Mouse (Mus musculus): ENCODE data around the gene Pagr1b. TPM values are rescaled to one million over a fixed set of nuclear protein-coding genes. Genes with fewer than 3 reads are reported as not detected.

Gene Pagr1b
- polyA plus RNA-seq, 1 experiment from 2014 or later: not detected

- no peaks in the 10 kb centered on the region for H3K9me3 ChIP-seq (ENCODE audit: control insufficient read depth, low read length)
- peak overlapping the region; percentile 98 for H3K4me3 ChIP-seq (ENCODE audit: low read depth, low read length)
- peak overlapping the region; percentile 100 for H3K9ac ChIP-seq (ENCODE audit: low read depth, low read length)
- H3K4me1 ChIP-seq (replicated peaks; ENCODE audit: control insufficient read depth, insufficient read depth, low read length): peaks cover 17% of the 10 kb centered on the region
- ATAC-seq (ENCODE audit: low FRiP score): peak; percentile 11; the same call in 1 of the 2 replicates
- no CpG with 5 or more reads among the region's 48 CpGs for WGBS
- peak; percentile 88 for DNase-seq (ENCODE audit: low spot score)
- H3K27me3 ChIP-seq (ENCODE audit: control insufficient read depth, insufficient read depth, low read length): no peaks in the 10 kb centered on the region
- peaks cover 8% of the 10 kb centered on the region; the same call in 1 of the 2 replicates for H3K36me3 ChIP-seq (ENCODE audit: control insufficient read depth, insufficient read depth, low read length)
- H3K4me2 ChIP-seq (replicated peaks; ENCODE audit: low read depth, low read length): peak overlapping the region; percentile 96; the same call in 1 of the 2 replicates
- peak overlapping the region; percentile 99 for H3K27ac ChIP-seq (ENCODE audit: low read depth, low read length)
These were observed 10.3 kb upstream of the Pagr1b start for GRCm38 (mm10) chr7:127026616-127026983.

GRCm38 (mm10) chr7:127026161-127026600, 9.9 kb upstream of the Pagr1b start:
- DNase-seq (ENCODE audit: low spot score) (no peak), ATAC-seq (ENCODE audit: low FRiP score) (peak; percentile 5; the same call in 1 of the 2 replicates)
- Histone ChIP-seq H3K36me3 (ENCODE audit: control insufficient read depth, insufficient read depth, low read length) (peaks cover 5% of the 10 kb centered on the region; the same call in 1 of the 2 replicates), H3K27ac (ENCODE audit: low read depth, low read length) (peak overlapping the region; percentile 99), H3K4me3 (ENCODE audit: low read depth, low read length) (peak overlapping the region; percentile 98), H3K4me1 (replicated peaks; ENCODE audit: control insufficient read depth, insufficient read depth, low read length) (peaks cover 17% of the 10 kb centered on the region), H3K9me3 (ENCODE audit: control insufficient read depth, low read length) (no peaks in the 10 kb centered on the region), H3K9ac (ENCODE audit: low read depth, low read length) (peak overlapping the region; percentile 100), H3K4me2 (replicated peaks; ENCODE audit: low read depth, low read length) (peak overlapping the region; percentile 96), H3K27me3 (ENCODE audit: control insufficient read depth, insufficient read depth, low read length) (no peaks in the 10 kb centered on the region)
- WGBS: 0% methylated on average over 7 of the region's 48 CpGs

GRCm38 (mm10) chr7:127025556-127026160, 9.4 kb upstream of the Pagr1b start:
- Histone ChIP-seq H3K4me1 (replicated peaks; ENCODE audit: control insufficient read depth, insufficient read depth, low read length) (peaks cover 17% of the 10 kb centered on the region), H3K4me3 (ENCODE audit: low read depth, low read length) (peak overlapping the region; percentile 98), H3K9me3 (ENCODE audit: control insufficient read depth, low read length) (no peaks in the 10 kb centered on the region), H3K36me3 (ENCODE audit: control insufficient read depth, insufficient read depth, low read length) (peaks cover 4% of the 10 kb centered on the region; the same call in 1 of the 2 replicates), H3K27ac (ENCODE audit: low read depth, low read length) (peak overlapping the region; percentile 99), H3K4me2 (replicated peaks; ENCODE audit: low read depth, low read length) (peak overlapping the region; percentile 96), H3K9ac (ENCODE audit: low read depth, low read length) (peak overlapping the region; percentile 100), H3K27me3 (ENCODE audit: control insufficient read depth, insufficient read depth, low read length) (no peaks in the 10 kb centered on the region)
- DNase-seq (ENCODE audit: low spot score) (peak; percentile 76), ATAC-seq (ENCODE audit: low FRiP score) (no peak)
- WGBS: under 1% methylated on average over 49 of the region's 65 CpGs

GRCm38 (mm10) chr7:127024755-127025555, 8.7 kb upstream of the Pagr1b start:
- Histone ChIP-seq H3K27ac (ENCODE audit: low read depth, low read length) (peak overlapping the region; percentile 99), H3K9ac (ENCODE audit: low read depth, low read length) (peak overlapping the region; percentile 100), H3K4me2 (replicated peaks; ENCODE audit: low read depth, low read length) (peak overlapping the region; percentile 96), H3K9me3 (ENCODE audit: control insufficient read depth, low read length) (no peaks in the 10 kb centered on the region), H3K4me3 (ENCODE audit: low read depth, low read length) (peak overlapping the region; percentile 98), H3K4me1 (replicated peaks; ENCODE audit: control insufficient read depth, insufficient read depth, low read length) (peaks cover 20% of the 10 kb centered on the region), H3K36me3 (ENCODE audit: control insufficient read depth, insufficient read depth, low read length) (peaks cover 4% of the 10 kb centered on the region; the same call in 1 of the 2 replicates), H3K27me3 (ENCODE audit: control insufficient read depth, insufficient read depth, low read length) (no peaks in the 10 kb centered on the region)
- peak; percentile 80 for DNase-seq (ENCODE audit: low spot score)
- 2% methylated on average over 30 of the region's 30 CpGs for WGBS
- peak; percentile 15 for ATAC-seq (ENCODE audit: low FRiP score)

- Histone ChIP-seq H3K27me3 (ENCODE audit: control insufficient read depth, insufficient read depth, low read length) (no peaks in the 10 kb centered on the region), H3K9ac (ENCODE audit: low read depth, low read length) (peak overlapping the region; percentile 100), H3K4me2 (replicated peaks; ENCODE audit: low read depth, low read length) (peak overlapping the region; percentile 96), H3K27ac (ENCODE audit: low read depth, low read length) (peak overlapping the region; percentile 33), H3K36me3 (ENCODE audit: control insufficient read depth, insufficient read depth, low read length) (peaks cover 4% of the 10 kb centered on the region; the same call in 1 of the 2 replicates), H3K9me3 (ENCODE audit: control insufficient read depth, low read length) (no peaks in the 10 kb centered on the region), H3K4me3 (ENCODE audit: low read depth, low read length) (peak overlapping the region; percentile 98), H3K4me1 (replicated peaks; ENCODE audit: control insufficient read depth, insufficient read depth, low read length) (peaks cover 22% of the 10 kb centered on the region)
- ATAC-seq (ENCODE audit: low FRiP score) (no peak), DNase-seq (ENCODE audit: low spot score) (no peak)
- WGBS: 35% methylated on average over 19 of the region's 19 CpGs
These were observed 7.8 kb upstream of the Pagr1b start for GRCm38 (mm10) chr7:127023896-127024690.

GRCm38 (mm10) chr7:127023272-127023691, 7.0 kb upstream of the Pagr1b start:
- peak overlapping the region; percentile 98 for H3K4me3 ChIP-seq (ENCODE audit: low read depth, low read length)
- peak overlapping the region; percentile 33; the same call in 1 of the 2 replicates for H3K27ac ChIP-seq (ENCODE audit: low read depth, low read length)
- DNase-seq (ENCODE audit: low spot score) (no peak), ATAC-seq (ENCODE audit: low FRiP score) (no peak)
- H3K4me2 ChIP-seq (replicated peaks; ENCODE audit: low read depth, low read length): peak overlapping the region; percentile 96
- peaks cover 25% of the 10 kb centered on the region for H3K4me1 ChIP-seq (replicated peaks; ENCODE audit: control insufficient read depth, insufficient read depth, low read length)
- H3K27me3 ChIP-seq (ENCODE audit: control insufficient read depth, insufficient read depth, low read length): no peaks in the 10 kb centered on the region
- peaks cover 4% of the 10 kb centered on the region; the same call in 1 of the 2 replicates for H3K36me3 ChIP-seq (ENCODE audit: control insufficient read depth, insufficient read depth, low read length)
- H3K9me3 ChIP-seq (ENCODE audit: control insufficient read depth, low read length): no peaks in the 10 kb centered on the region
- peak overlapping the region; percentile 100 for H3K9ac ChIP-seq (ENCODE audit: low read depth, low read length)
- WGBS: 82% methylated on average over 13 of the region's 13 CpGs

GRCm38 (mm10) chr7:127022528-127023271, 6.4 kb upstream of the Pagr1b start:
- Histone ChIP-seq H3K4me2 (replicated peaks; ENCODE audit: low read depth, low read length) (peak overlapping the region; percentile 96; the same call in 1 of the 2 replicates), H3K4me1 (replicated peaks; ENCODE audit: control insufficient read depth, insufficient read depth, low read length) (peaks cover 26% of the 10 kb centered on the region), H3K9ac (ENCODE audit: low read depth, low read length) (0 out of 2 replicates have a peak overlapping the region, but pooled peaks have one; percentile 11), H3K27ac (ENCODE audit: low read depth, low read length) (peak overlapping the region; percentile 47; the same call in 1 of the 2 replicates), H3K9me3 (ENCODE audit: control insufficient read depth, low read length) (no peaks in the 10 kb centered on the region), H3K4me3 (ENCODE audit: low read depth, low read length) (no peak overlapping the region), H3K27me3 (ENCODE audit: control insufficient read depth, insufficient read depth, low read length) (no peaks in the 10 kb centered on the region), H3K36me3 (ENCODE audit: control insufficient read depth, insufficient read depth, low read length) (peaks cover 4% of the 10 kb centered on the region; the same call in 1 of the 2 replicates)
- 76% methylated on average over 7 of the region's 7 CpGs for WGBS
- ATAC-seq (ENCODE audit: low FRiP score): no peak
- DNase-seq (ENCODE audit: low spot score): no peak
